Mouse (Mus musculus): ENCODE data around the gene Snai1.

- TF ChIP-seq CTCF (conservative IDR thresholded peaks at IDR 0.05; ENCODE audit: low read length) (no peak), POU5F1 (IDR thresholded peaks at IDR 0.05; ENCODE audit: borderline replicate concordance, low read length) (no peak)
Observed at GRCm38 (mm10) chr2:167588774-167589577, 51.0 kb downstream of the Snai1 start.

All from E14TG2a.4 (cell line).